In the genomic region with DNA sequence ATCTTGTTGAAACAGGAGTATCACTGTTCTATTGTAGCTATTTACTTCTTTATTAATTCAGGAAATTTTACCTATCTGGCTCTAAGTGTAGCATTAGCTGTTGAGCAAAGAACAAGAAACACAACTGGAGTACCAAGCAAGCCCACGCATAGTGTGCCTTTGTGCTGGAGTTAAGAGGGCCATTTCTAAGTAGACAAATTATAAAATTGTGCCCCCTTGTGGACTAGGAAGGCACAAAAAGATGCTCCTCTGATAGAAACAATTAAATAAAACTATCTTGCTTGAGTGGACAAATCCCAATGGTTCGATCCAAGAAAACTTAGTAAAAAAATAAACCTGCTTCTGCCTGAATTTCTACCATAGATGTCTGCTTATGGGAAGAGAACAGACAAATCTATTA, we compare ENCODE assay signal across 16 mouse cellular contexts.
A peak's percentile ranks its signal among the peaks of the same experiment; 100 is the strongest.
DNase-seq lines count a peak whose midpoint lies in the region; ATAC-seq and TF ChIP-seq lines count a peak whose summit lies in the region.
"Had no signal": no experiment of that assay in that cellular context is flagged by ENCODE, and none has a peak within 500 bp of the region (broad histone marks: within the 10 kb centered on the region; RNA-seq: fewer than 3 reads in every experiment).

No protein-coding gene starts in this region.

- no peak overlapping the region for H3K9ac ChIP-seq in intestine, postnatal 0 days (ENCODE audit: low read depth, low read length)
- H3K9ac ChIP-seq in intestine, embryonic 15.5 days = no peak overlapping the region
- H3K9ac ChIP-seq in midbrain, postnatal 0 days (replicated peaks; ENCODE audit: low read length, poor library complexity, severe bottlenecking) = no peak overlapping the region
- H3K9ac ChIP-seq: midbrain, embryonic 13.5 days had no signal

- no peak overlapping the region for H3K4me3 ChIP-seq in intestine, postnatal 0 days (ENCODE audit: low read depth, low read length)
- H3K4me3 ChIP-seq in intestine, embryonic 15.5 days (replicated peaks) = no peak overlapping the region
- H3K4me3 ChIP-seq in midbrain, postnatal 0 days (ENCODE audit: low read depth, low read length) = no peak overlapping the region
- no peak overlapping the region for H3K4me3 ChIP-seq in midbrain, embryonic 10.5 days
- H3K4me3 ChIP-seq: midbrain, embryonic 13.5 days had no signal

- peak; percentile 14 to 46 for DNase-seq in cerebellum, postnatal 10 days
- no peak for DNase-seq in cerebellum, adult 9-11 months
- no peak for DNase-seq in midbrain, postnatal 0 days (ENCODE audit: low spot score)
- no peak for DNase-seq in midbrain, embryonic 10.5 days (ENCODE audit: low spot score)
- no peak for DNase-seq in gastrocnemius, postnatal 10 days
- DNase-seq: adrenal gland, postnatal 14 days; cerebellum, adult 11 months; gastrocnemius, postnatal 25 days; kidney, postnatal 14 days; liver; right cerebral cortex, adult 18-20 months had no signal

- H3K9me3 ChIP-seq in intestine, postnatal 0 days (ENCODE audit: control insufficient read depth) = no peaks in the 10 kb centered on the region
- no peaks in the 10 kb centered on the region for H3K9me3 ChIP-seq in intestine, embryonic 15.5 days
- H3K9me3 ChIP-seq in midbrain, postnatal 0 days (ENCODE audit: low read length) = no peaks in the 10 kb centered on the region
- H3K9me3 ChIP-seq in midbrain, embryonic 10.5 days (replicated peaks) = no peaks in the 10 kb centered on the region
- H3K9me3 ChIP-seq: midbrain, embryonic 13.5 days had no signal

- H3K27ac ChIP-seq in intestine, postnatal 0 days (ENCODE audit: low read depth, low read length) = no peak overlapping the region
- H3K27ac ChIP-seq in intestine, embryonic 15.5 days = no peak overlapping the region
- H3K27ac ChIP-seq in midbrain, postnatal 0 days (ENCODE audit: low read depth, low read length) = no peak overlapping the region
- H3K27ac ChIP-seq in midbrain, embryonic 10.5 days (replicated peaks) = no peak overlapping the region
- H3K27ac ChIP-seq: midbrain, embryonic 13.5 days had no signal

- H3K27me3 ChIP-seq in intestine, postnatal 0 days (replicated peaks; ENCODE audit: control insufficient read depth, insufficient read depth, low read length) = no peaks in the 10 kb centered on the region
- H3K27me3 ChIP-seq in intestine, embryonic 15.5 days (replicated peaks) = no peaks in the 10 kb centered on the region
- H3K27me3 ChIP-seq in midbrain, postnatal 0 days (ENCODE audit: insufficient read depth, low read length) = no peaks in the 10 kb centered on the region
- H3K27me3 ChIP-seq in midbrain, embryonic 10.5 days (ENCODE audit: low read depth, poor library complexity, severe bottlenecking) = no peaks in the 10 kb centered on the region
- H3K27me3 ChIP-seq: midbrain, embryonic 13.5 days had no signal

- H3K4me2 ChIP-seq in intestine, postnatal 0 days (replicated peaks; ENCODE audit: low read depth) = no peak overlapping the region
- H3K4me2 ChIP-seq in intestine, embryonic 15.5 days (replicated peaks) = no peak overlapping the region
- H3K4me2 ChIP-seq in midbrain, postnatal 0 days (ENCODE audit: low read depth, low read length, poor library complexity, severe bottlenecking) = no peak overlapping the region
- H3K4me2 ChIP-seq: midbrain, embryonic 13.5 days had no signal

- no peaks in the 10 kb centered on the region for H3K4me1 ChIP-seq in intestine, postnatal 0 days (replicated peaks; ENCODE audit: control insufficient read depth, insufficient read depth, low read length)
- H3K4me1 ChIP-seq in intestine, embryonic 15.5 days (replicated peaks) = no peaks in the 10 kb centered on the region
- H3K4me1 ChIP-seq in midbrain, postnatal 0 days (ENCODE audit: insufficient read depth, low read length) = no peaks in the 10 kb centered on the region
- H3K4me1 ChIP-seq in midbrain, embryonic 10.5 days = no peaks in the 10 kb centered on the region
- H3K4me1 ChIP-seq: midbrain, embryonic 13.5 days had no signal

- ATAC-seq in intestine, postnatal 0 days = no peak
- ATAC-seq in intestine, embryonic 15.5 days = no peak
- ATAC-seq in midbrain, postnatal 0 days (ENCODE audit: low FRiP score) = no peak
- ATAC-seq in megakaryocyte-erythroid progenitor cell, adult 5-6 weeks (replicated peaks; ENCODE audit: low FRiP score, low TSS enrichment, poor library complexity, severe bottlenecking) = no peak
- ATAC-seq: lung, postnatal 0 days; midbrain, embryonic 13.5 days had no signal

- no peaks in the 10 kb centered on the region for H3K36me3 ChIP-seq in intestine, postnatal 0 days (ENCODE audit: control insufficient read depth, insufficient read depth)
- H3K36me3 ChIP-seq in intestine, embryonic 15.5 days = no peaks in the 10 kb centered on the region
- H3K36me3 ChIP-seq in midbrain, postnatal 0 days (ENCODE audit: insufficient read depth, low read length) = no peaks in the 10 kb centered on the region
- no peaks in the 10 kb centered on the region for H3K36me3 ChIP-seq in midbrain, embryonic 10.5 days
- H3K36me3 ChIP-seq: midbrain, embryonic 13.5 days had no signal

- WGBS in intestine, postnatal 0 days = 83% methylated on average over 2 of the region's 2 CpGs
- WGBS in intestine, embryonic 15.5 days = 75% methylated on average over 2 of the region's 2 CpGs
- 74% methylated on average over 2 of the region's 2 CpGs for WGBS in midbrain, postnatal 0 days
- 72% methylated on average over 2 of the region's 2 CpGs for WGBS in midbrain, embryonic 10.5 days

- TF ChIP-seq CTCF in intestine, postnatal 0 days (IDR thresholded peaks at IDR 0.05; ENCODE audit: low read depth) = 0 out of 2 replicates have a peak, but pooled peaks have one; percentile 23
- peak; percentile 18; the same call in 1 of the 2 replicates for TF ChIP-seq CTCF in midbrain, postnatal 0 days (IDR thresholded peaks at IDR 0.05)

Comparison
In these comparisons a context has a peak if more than half of its experiments do, and no peak if none do; other contexts are left out.
1. DNase-seq: peak in cerebellum, postnatal 10 days (2 of 2); none in cerebellum, adult 9-11 months (single experiment), midbrain, postnatal 0 days (single experiment), midbrain, embryonic 10.5 days (single experiment) and gastrocnemius, postnatal 10 days (single experiment).